ENCODE assay signal across 8 mouse cellular contexts in the genomic region with DNA sequence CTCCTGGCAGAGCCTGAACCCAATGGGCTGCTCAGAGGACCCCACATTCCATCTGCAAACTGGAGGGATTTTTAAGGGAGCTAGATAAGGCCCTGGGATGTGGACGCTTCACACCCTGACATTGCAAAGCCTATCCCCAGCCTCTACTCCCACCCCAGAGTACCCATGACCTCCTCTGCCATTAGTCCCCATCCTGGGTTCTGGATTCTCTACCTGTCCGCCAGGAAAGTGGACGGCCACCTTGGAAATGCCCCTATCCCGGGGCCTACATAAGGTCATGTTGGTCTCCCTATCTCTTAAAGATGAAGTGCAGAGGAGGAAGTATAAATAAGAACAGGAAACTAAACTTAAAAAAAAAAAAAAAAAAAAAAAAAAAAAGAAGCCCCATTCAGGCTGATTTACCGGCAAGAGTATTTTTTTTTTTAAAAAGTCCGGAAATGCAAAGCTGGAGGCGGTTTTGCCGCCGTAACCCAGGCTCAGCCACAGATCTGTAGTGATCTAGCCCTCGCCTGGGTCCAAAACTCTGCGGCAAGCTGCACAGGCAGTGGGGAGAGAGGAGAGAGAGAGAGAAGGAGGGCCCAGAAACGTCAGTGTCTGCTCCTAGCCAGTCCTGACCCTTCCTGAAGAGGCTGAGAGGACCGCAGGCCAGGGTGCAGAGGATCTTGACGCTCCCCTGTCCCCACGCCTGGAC. TPM values are rescaled to one million over a fixed set of nuclear protein-coding genes. Genes with fewer than 3 reads are reported as not detected.
DNase-seq lines count a peak whose midpoint lies in the region; ATAC-seq and TF ChIP-seq lines count a peak whose summit lies in the region.

No protein-coding gene starts in this region.

- H3K4me3 ChIP-seq in forebrain, embryonic 10.5 days, result peak overlapping the region; percentile 62
- H3K4me3 ChIP-seq in stomach, postnatal 0 days (ENCODE audit: low read depth, low read length), result peak overlapping the region; percentile 46

- peak; percentile 38 to 62 for DNase-seq in spleen, adult 18-20 months
- DNase-seq in spleen, adult 12 weeks (ENCODE audit: low spot score), result no peak
- no peak for DNase-seq in forebrain, embryonic 10.5 days (ENCODE audit: extremely low spot score, low spot score)
- DNase-seq in kidney, postnatal 4 days, result peak; percentile 36 to 56
- no peak for DNase-seq in stomach, postnatal 0 days (ENCODE audit: low spot score)
- DNase-seq in gastrocnemius, postnatal 10 days, result no peak
- DNase-seq in gastrocnemius, postnatal 14 days, result no peak

- WGBS in forebrain, embryonic 10.5 days, result 18% methylated on average over 15 of the region's 15 CpGs
- WGBS in stomach, postnatal 0 days, result 35% methylated on average over 15 of the region's 15 CpGs

- TF ChIP-seq EP300 in stomach, postnatal 0 days (optimal IDR thresholded peaks at IDR 0.05), result no peak

- no peaks in the 10 kb centered on the region for H3K9me3 ChIP-seq in forebrain, embryonic 10.5 days
- H3K9me3 ChIP-seq in stomach, postnatal 0 days (ENCODE audit: control insufficient read depth, low read length), result no peaks in the 10 kb centered on the region

- peaks cover 45% of the 10 kb centered on the region for H3K4me1 ChIP-seq in forebrain, embryonic 10.5 days
- H3K4me1 ChIP-seq in stomach, postnatal 0 days (replicated peaks; ENCODE audit: control insufficient read depth, insufficient read depth), result no peaks in the 10 kb centered on the region

- intact Hi-C loops in gastrocnemius, postnatal 14 days (cut with DNase I; ENCODE audit: low total_unique reads), result loop anchor here (5.0 kb wide), 1 partner anchor 35 kb away; no protein-coding TSS in a partner anchor

- no peaks in the 10 kb centered on the region for H3K36me3 ChIP-seq in forebrain, embryonic 10.5 days (replicated peaks)
- H3K36me3 ChIP-seq in stomach, postnatal 0 days (ENCODE audit: control insufficient read depth, insufficient read depth, low read length), result no peaks in the 10 kb centered on the region

- peak overlapping the region; percentile 59; the same call in 1 of the 2 replicates for H3K9ac ChIP-seq in stomach, postnatal 0 days (ENCODE audit: low read length)

- no peak for TF ChIP-seq CTCF in stomach, postnatal 0 days (IDR thresholded peaks at IDR 0.05; ENCODE audit: low read depth)

- peak overlapping the region; percentile 80; the same call in 1 of the 2 replicates for H3K27ac ChIP-seq in forebrain, embryonic 10.5 days
- no peak overlapping the region for H3K27ac ChIP-seq in stomach, postnatal 0 days (replicated peaks)

- ATAC-seq in megakaryocyte progenitor cell, adult 5-6 weeks (replicated peaks; ENCODE audit: poor library complexity), result peak; percentile 30
- ATAC-seq in stomach, postnatal 0 days (ENCODE audit: low FRiP score, low TSS enrichment), result peak; percentile 43; the same call in 1 of the 2 replicates

- H3K27me3 ChIP-seq in forebrain, embryonic 10.5 days (ENCODE audit: poor library complexity, severe bottlenecking), result peaks cover 63% of the 10 kb centered on the region
- H3K27me3 ChIP-seq in stomach, postnatal 0 days (ENCODE audit: control insufficient read depth, insufficient read depth, low read length), result no peaks in the 10 kb centered on the region

- peak overlapping the region; percentile 71 for H3K4me2 ChIP-seq in stomach, postnatal 0 days (replicated peaks; ENCODE audit: low read depth)

RNA-seq across cellular contexts. Expression of gene Pik3cd, which starts 4.7 kb away (rescaled TPM):
- polyA plus RNA-seq in forebrain, embryonic 10.5 days (2016; fragmentation: Nextera tagmentation; extraction: Ambion mirVana), result 4.3 and 4.6 TPM in 2 replicates
- 32.2 and 33.0 TPM in 2 replicates for total RNA-seq in megakaryocyte progenitor cell, adult 5-6 weeks (2015)
- 59.5 and 66.5 TPM in 2 replicates for total RNA-seq in megakaryocyte progenitor cell, adult 5-6 weeks (2017)
- 1.9 and 2.0 TPM in 2 replicates for polyA plus RNA-seq in stomach, postnatal 0 days (2015; fragmentation: Nextera tagmentation; extraction: Ambion mirVana)
- total RNA-seq in gastrocnemius, postnatal 10 days (2021), result 10 to 100 TPM in 1 of 2 experiments, 1 to 10 TPM in 1; 9.8 to 16.1 TPM
- 10 to 100 TPM; 10.1 to 12.6 TPM for total RNA-seq in gastrocnemius, postnatal 14 days (2021)

RNA-seq across cellular contexts. Expression of gene Tmem201, which starts 40.2 kb away (rescaled TPM):
- polyA plus RNA-seq in forebrain, embryonic 10.5 days (2016; fragmentation: Nextera tagmentation; extraction: Ambion mirVana), result 38.7 and 42.7 TPM in 2 replicates
- total RNA-seq in megakaryocyte progenitor cell, adult 5-6 weeks (2015), result 10.9 and 12.4 TPM in 2 replicates
- 8.5 and 8.8 TPM in 2 replicates for total RNA-seq in megakaryocyte progenitor cell, adult 5-6 weeks (2017)
- polyA plus RNA-seq in stomach, postnatal 0 days (2015; fragmentation: Nextera tagmentation; extraction: Ambion mirVana), result 7.5 and 8.6 TPM in 2 replicates
- total RNA-seq in gastrocnemius, postnatal 10 days (2021), result 10 to 100 TPM; 49.7 to 52.2 TPM
- 10 to 100 TPM; 37.3 to 40.4 TPM for total RNA-seq in gastrocnemius, postnatal 14 days (2021)

Comparison
In these comparisons a context has a peak if more than half of its experiments do, and no peak if none do; other contexts are left out.
1. DNase-seq: peak in spleen, adult 18-20 months (2 of 2) and kidney, postnatal 4 days (2 of 2); none in spleen, adult 12 weeks (single experiment), forebrain, embryonic 10.5 days (single experiment), stomach, postnatal 0 days (single experiment), gastrocnemius, postnatal 10 days (single experiment) and gastrocnemius, postnatal 14 days (single experiment).